Comparison of ENCODE assay signal across 24 mouse cellular contexts in the genomic region with DNA sequence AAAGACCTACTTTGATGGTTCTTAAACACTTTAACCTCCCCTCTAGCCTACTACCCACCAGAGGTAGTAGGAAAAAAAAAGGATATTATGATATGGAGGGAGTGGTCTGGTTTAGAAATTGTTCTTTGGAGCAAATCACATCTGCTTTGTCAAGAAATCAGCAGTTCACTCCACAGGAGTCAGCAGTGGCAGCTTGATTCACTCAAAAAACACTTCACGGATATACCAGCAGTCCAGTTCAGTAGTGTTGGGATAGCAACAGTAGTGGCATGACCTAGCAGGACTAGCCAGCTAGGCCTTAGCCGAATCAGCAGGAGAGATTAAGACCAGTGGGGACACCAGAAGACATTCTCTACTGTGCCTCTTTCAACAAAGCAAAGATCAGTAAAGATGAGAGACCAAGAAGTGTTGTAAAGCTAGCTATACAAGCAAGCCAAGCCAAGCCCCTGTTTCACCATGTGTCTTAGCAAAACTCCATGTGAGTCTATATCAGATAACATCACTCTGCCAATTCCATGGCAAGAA.
"Had no signal": no experiment of that assay in that cellular context is flagged by ENCODE, and none has a peak within 500 bp of the region (broad histone marks: within the 10 kb centered on the region; RNA-seq: fewer than 3 reads in every experiment).

No protein-coding gene starts in this region.

- H3K27ac ChIP-seq: gastrocnemius, adult 2 months; heart, adult 2 months; heart, embryonic 13.5 days; heart, embryonic 15.5 days; hindbrain, embryonic 10.5 days; hindbrain, embryonic 12.5 days; hindbrain, embryonic 14.5 days; intestine, embryonic 15.5 days; layer of hippocampus, adult 2 months; left cerebral cortex, adult 2 months; limb, embryonic 10.5 days; limb, embryonic 12.5 days had no signal

- H3K9ac ChIP-seq: heart, embryonic 13.5 days; heart, embryonic 15.5 days; hindbrain, embryonic 12.5 days; hindbrain, embryonic 14.5 days; intestine, embryonic 15.5 days; limb, embryonic 12.5 days had no signal

- H3K27me3 ChIP-seq: heart, embryonic 13.5 days; heart, embryonic 15.5 days; hindbrain, embryonic 12.5 days; intestine, embryonic 15.5 days; limb, embryonic 12.5 days had no signal

- ATAC-seq: hindbrain, embryonic 16.5 days; inflammation-experienced regulatory T-cells, adult 6 months had no signal

- H3K9me3 ChIP-seq: heart, embryonic 13.5 days; heart, embryonic 15.5 days; hindbrain, embryonic 10.5 days; hindbrain, embryonic 12.5 days; intestine, embryonic 15.5 days; limb, embryonic 10.5 days; limb, embryonic 12.5 days had no signal

- H3K4me3 ChIP-seq: gastrocnemius, adult 2 months; heart, adult 2 months; heart, embryonic 13.5 days; heart, embryonic 15.5 days; hindbrain, embryonic 10.5 days; hindbrain, embryonic 12.5 days; intestine, embryonic 15.5 days; layer of hippocampus, adult 2 months; left cerebral cortex, adult 2 months; limb, embryonic 10.5 days; limb, embryonic 12.5 days had no signal

- DNase-seq: gastrocnemius, adult 2 months; gastrocnemius, postnatal 10 days; gastrocnemius, postnatal 25 days; heart, adult 2 months; heart, postnatal 14 days; heart, postnatal 36 days; kidney, adult 18-20 months; kidney, adult 8-10 months; kidney, postnatal 10 days; kidney, postnatal 25 days; kidney, postnatal 4 days; liver had no signal

- H3K4me2 ChIP-seq: heart, embryonic 13.5 days; heart, embryonic 15.5 days; hindbrain, embryonic 12.5 days; hindbrain, embryonic 14.5 days; intestine, embryonic 15.5 days; limb, embryonic 12.5 days had no signal

- H3K4me1 ChIP-seq: hindbrain, embryonic 12.5 days had no signal

- H3K36me3 ChIP-seq: heart, embryonic 13.5 days; heart, embryonic 15.5 days; hindbrain, embryonic 10.5 days; hindbrain, embryonic 12.5 days; intestine, embryonic 15.5 days; limb, embryonic 10.5 days; limb, embryonic 12.5 days had no signal
